Mouse (Mus musculus): ENCODE measurements around the gene Rbms3.

DNA sequence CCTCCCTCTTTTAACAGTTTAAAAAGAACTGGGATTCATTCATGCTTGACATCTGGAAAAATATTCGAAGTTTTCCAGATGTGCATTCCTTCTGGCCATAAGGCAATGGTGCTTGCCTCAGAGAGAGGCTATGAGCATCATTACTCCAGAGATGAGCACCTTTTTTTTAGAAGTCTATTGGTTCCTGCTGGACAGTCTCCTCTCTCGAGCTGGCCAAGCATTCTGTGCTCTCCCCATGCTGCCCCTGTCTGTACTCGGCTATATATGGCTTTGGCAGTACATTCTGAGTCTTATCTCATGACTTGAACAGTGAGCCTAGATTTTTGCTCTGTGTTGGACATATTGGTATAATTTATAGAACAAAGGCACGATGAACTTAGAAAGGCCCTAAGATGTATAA, 952.6 kb downstream of the Rbms3 start:
- TF ChIP-seq RCOR1 (conservative IDR thresholded peaks at IDR 0.05; ENCODE audit: low read depth, low read length) (no peak), TBP (conservative IDR thresholded peaks at IDR 0.05; ENCODE audit: low read depth, low read length) (no peak), CHD2 (IDR thresholded peaks at IDR 0.05; ENCODE audit: low read length) (no peak), CTCF (conservative IDR thresholded peaks at IDR 0.05 in 1 of 2, IDR thresholded peaks at IDR 0.05 in 1 of 2; ENCODE audit: low read depth in 2 of 2, low read length in 2 of 2) (no peak), USF2 (conservative IDR thresholded peaks at IDR 0.05; ENCODE audit: low read depth, low read length) (no peak), POLR2A (IDR thresholded peaks at IDR 0.05; ENCODE audit: low read depth, low read length) (no peak), ZKSCAN1 (IDR thresholded peaks at IDR 0.05; ENCODE audit: borderline replicate concordance, low read depth, low read length) (no peak), E2F4 (IDR thresholded peaks at IDR 0.05; ENCODE audit: insufficient replicate concordance, low read depth, low read length) (no peak), ZNF384 (IDR thresholded peaks at IDR 0.05; ENCODE audit: low read depth, low read length) (no peak), JUND (conservative IDR thresholded peaks at IDR 0.05; ENCODE audit: low read depth, low read length) (no peak), EP300 (IDR thresholded peaks at IDR 0.05; ENCODE audit: low read length) (no peak), ZC3H11A (IDR thresholded peaks at IDR 0.05; ENCODE audit: low read depth, low read length) (no peak), TCF12 (IDR thresholded peaks at IDR 0.05; ENCODE audit: low read depth, low read length) (no peak), MAX (IDR thresholded peaks at IDR 0.05; ENCODE audit: low read length) (no peak)
